Mouse (Mus musculus): ENCODE measurements at regions not wholly inside any gene's neighbourhood (a gene's known extent, or its start where the extent isn't known, plus 50 kb on each side); places are given as distances from the start of the nearest gene placed in this dataset.
"Not testable (repeated sequence)": the region's sequence is repeated elsewhere in the genome, so short reads cannot be mapped to it uniquely, and the experiment has no call there.

DNA sequence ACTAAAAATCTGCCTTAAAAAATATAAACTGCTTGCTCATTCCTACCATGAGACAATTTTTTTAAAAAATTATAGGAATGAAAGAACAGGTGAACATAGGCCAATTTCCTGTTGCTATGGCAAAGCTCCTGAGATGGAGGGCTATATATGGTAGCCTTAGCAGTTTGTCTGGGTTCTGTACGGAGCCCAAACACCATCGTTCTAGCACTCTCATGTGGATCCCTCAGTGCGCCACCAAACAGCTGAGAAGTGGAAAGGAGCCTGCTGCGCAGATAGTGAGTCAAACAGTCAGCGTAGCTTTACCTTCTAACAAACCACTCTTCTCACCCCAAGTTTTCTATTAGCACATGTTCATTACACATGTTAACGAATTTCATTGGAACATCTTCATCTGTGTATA, 168.9 kb upstream of the Plcz1 start:
- peaks cover 12% of the 10 kb centered on the region for H3K9me3 ChIP-seq (ENCODE audit: low read length)
- H3K27me3 ChIP-seq (ENCODE audit: insufficient read depth, low read length), result no peaks in the 10 kb centered on the region
- TF ChIP-seq POU5F1 (IDR thresholded peaks at IDR 0.05; ENCODE audit: borderline replicate concordance, low read length), result no peak
- no peak for TF ChIP-seq CTCF (conservative IDR thresholded peaks at IDR 0.05; ENCODE audit: low read length)
- TF ChIP-seq NANOG (IDR thresholded peaks at IDR 0.05; ENCODE audit: borderline replicate concordance, low read length), result no peak
- no peaks in the 10 kb centered on the region for H3K36me3 ChIP-seq (ENCODE audit: insufficient read depth, low read length)
- no peak overlapping the region for H3K4me3 ChIP-seq (replicated peaks; ENCODE audit: low read length)
- H3K4me1 ChIP-seq (replicated peaks; ENCODE audit: low read depth, low read length), result peaks cover 16% of the 10 kb centered on the region

GRCm38 (mm10) chr6:140209083-140209482, 167.8 kb upstream of the Plcz1 start:
- peaks cover 16% of the 10 kb centered on the region for H3K4me1 ChIP-seq (replicated peaks; ENCODE audit: low read depth, low read length)
- H3K36me3 ChIP-seq (ENCODE audit: insufficient read depth, low read length), result no peaks in the 10 kb centered on the region
- H3K9me3 ChIP-seq (ENCODE audit: low read length), result peaks cover 12% of the 10 kb centered on the region
- H3K27me3 ChIP-seq (ENCODE audit: insufficient read depth, low read length), result no peaks in the 10 kb centered on the region
- TF ChIP-seq POU5F1 (IDR thresholded peaks at IDR 0.05; ENCODE audit: borderline replicate concordance, low read length) (no peak), CTCF (conservative IDR thresholded peaks at IDR 0.05; ENCODE audit: low read length) (no peak), NANOG (IDR thresholded peaks at IDR 0.05; ENCODE audit: borderline replicate concordance, low read length) (no peak)
- H3K4me3 ChIP-seq (replicated peaks; ENCODE audit: low read length), result no peak overlapping the region

GRCm38 (mm10) chr6:140208375-140208774, 167.1 kb upstream of the Plcz1 start:
- TF ChIP-seq NANOG (IDR thresholded peaks at IDR 0.05; ENCODE audit: borderline replicate concordance, low read length), result no peak
- TF ChIP-seq CTCF (conservative IDR thresholded peaks at IDR 0.05; ENCODE audit: low read length), result no peak
- TF ChIP-seq POU5F1 (IDR thresholded peaks at IDR 0.05; ENCODE audit: borderline replicate concordance, low read length), result no peak
- Histone ChIP-seq H3K36me3 (ENCODE audit: insufficient read depth, low read length) (no peaks in the 10 kb centered on the region), H3K9me3 (ENCODE audit: low read length) (peaks cover 12% of the 10 kb centered on the region), H3K4me1 (replicated peaks; ENCODE audit: low read depth, low read length) (peaks cover 16% of the 10 kb centered on the region), H3K4me3 (replicated peaks; ENCODE audit: low read length) (no peak overlapping the region), H3K27me3 (ENCODE audit: insufficient read depth, low read length) (no peaks in the 10 kb centered on the region)

DNA sequence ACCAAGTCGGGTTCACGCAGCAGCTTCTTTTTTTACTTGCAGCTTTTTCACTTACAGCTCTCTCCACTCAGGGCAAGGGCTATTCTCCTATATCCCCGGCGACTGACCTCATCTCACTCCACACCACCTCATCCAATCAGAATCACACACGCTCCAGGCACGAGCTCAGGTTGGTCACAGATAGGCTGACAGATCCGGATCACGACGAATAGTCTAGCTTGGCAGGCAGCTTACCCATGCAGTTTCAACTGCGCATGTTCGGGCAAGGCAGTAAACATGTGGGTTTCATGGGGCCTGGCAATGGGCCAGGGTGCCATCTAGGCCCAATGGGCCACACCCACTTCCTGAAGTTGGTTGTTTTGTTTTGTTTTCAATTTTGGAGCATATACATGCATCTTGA, 165.4 kb upstream of the Plcz1 start:
- not testable (repeated sequence) for H3K9me3 ChIP-seq (ENCODE audit: low read length); H3K36me3 ChIP-seq (ENCODE audit: insufficient read depth, low read length); H3K4me3 ChIP-seq (replicated peaks; ENCODE audit: low read length); H3K27me3 ChIP-seq (ENCODE audit: insufficient read depth, low read length)
- H3K4me1 ChIP-seq (replicated peaks; ENCODE audit: low read depth, low read length), result peaks cover 16% of the 10 kb centered on the region

- TF ChIP-seq POU5F1 (IDR thresholded peaks at IDR 0.05; ENCODE audit: borderline replicate concordance, low read length), result no peak
- TF ChIP-seq NANOG (IDR thresholded peaks at IDR 0.05; ENCODE audit: borderline replicate concordance, low read length), result no peak
- TF ChIP-seq CTCF (conservative IDR thresholded peaks at IDR 0.05; ENCODE audit: low read length), result no peak
Measured at GRCm38 (mm10) chr6:140201356-140201755, 160.1 kb upstream of the Plcz1 start.

GRCm38 (mm10) chr6:140200322-140200721, 159.1 kb upstream of the Plcz1 start:
- TF ChIP-seq NANOG (IDR thresholded peaks at IDR 0.05; ENCODE audit: borderline replicate concordance, low read length) (no peak), CTCF (conservative IDR thresholded peaks at IDR 0.05; ENCODE audit: low read length) (no peak), POU5F1 (IDR thresholded peaks at IDR 0.05; ENCODE audit: borderline replicate concordance, low read length) (no peak)
- Histone ChIP-seq H3K4me1 (replicated peaks; ENCODE audit: low read depth, low read length) (peaks cover 43% of the 10 kb centered on the region), H3K9me3 (ENCODE audit: low read length) (no peaks in the 10 kb centered on the region), H3K27me3 (ENCODE audit: insufficient read depth, low read length) (no peaks in the 10 kb centered on the region), H3K36me3 (ENCODE audit: insufficient read depth, low read length) (no peaks in the 10 kb centered on the region), H3K4me3 (replicated peaks; ENCODE audit: low read length) (no peak overlapping the region)

More at GRCm38 (mm10) chr6:140201356-140201755, 160.1 kb upstream of the Plcz1 start:
- no peaks in the 10 kb centered on the region for H3K9me3 ChIP-seq (ENCODE audit: low read length)
- H3K4me3 ChIP-seq (replicated peaks; ENCODE audit: low read length), result no peak overlapping the region
- no peaks in the 10 kb centered on the region for H3K27me3 ChIP-seq (ENCODE audit: insufficient read depth, low read length)
- peaks cover 33% of the 10 kb centered on the region for H3K4me1 ChIP-seq (replicated peaks; ENCODE audit: low read depth, low read length)
- H3K36me3 ChIP-seq (ENCODE audit: insufficient read depth, low read length), result no peaks in the 10 kb centered on the region

- Histone ChIP-seq H3K4me3 (replicated peaks; ENCODE audit: low read length) (no peak overlapping the region), H3K36me3 (ENCODE audit: insufficient read depth, low read length) (no peaks in the 10 kb centered on the region), H3K27me3 (ENCODE audit: insufficient read depth, low read length) (no peaks in the 10 kb centered on the region), H3K9me3 (ENCODE audit: low read length) (no peaks in the 10 kb centered on the region), H3K4me1 (replicated peaks; ENCODE audit: low read depth, low read length) (peaks cover 64% of the 10 kb centered on the region)
- peak; percentile 79; the same call in 1 of the 2 replicates for TF ChIP-seq NANOG (IDR thresholded peaks at IDR 0.05; ENCODE audit: borderline replicate concordance, low read length)
- TF ChIP-seq POU5F1 (IDR thresholded peaks at IDR 0.05; ENCODE audit: borderline replicate concordance, low read length), result no peak
Measured at GRCm38 (mm10) chr6:140198036-140198435, 156.8 kb upstream of the Plcz1 start.

GRCm38 (mm10) chr6:140197113-140197675, 155.9 kb upstream of the Plcz1 start:
- TF ChIP-seq CTCF (conservative IDR thresholded peaks at IDR 0.05; ENCODE audit: low read length) (no peak), NANOG (IDR thresholded peaks at IDR 0.05; ENCODE audit: borderline replicate concordance, low read length) (peak; percentile 78; the same call in 1 of the 2 replicates), POU5F1 (IDR thresholded peaks at IDR 0.05; ENCODE audit: borderline replicate concordance, low read length) (no peak)

GRCm38 (mm10) chr6:140194276-140194675, 153.0 kb upstream of the Plcz1 start:
- no peaks in the 10 kb centered on the region for H3K9me3 ChIP-seq (ENCODE audit: low read length)
- H3K36me3 ChIP-seq (ENCODE audit: insufficient read depth, low read length), result no peaks in the 10 kb centered on the region
- TF ChIP-seq CTCF (conservative IDR thresholded peaks at IDR 0.05; ENCODE audit: low read length) (no peak), NANOG (IDR thresholded peaks at IDR 0.05; ENCODE audit: borderline replicate concordance, low read length) (no peak), POU5F1 (IDR thresholded peaks at IDR 0.05; ENCODE audit: borderline replicate concordance, low read length) (no peak)
- H3K4me3 ChIP-seq (replicated peaks; ENCODE audit: low read length), result no peak overlapping the region
- peaks cover 89% of the 10 kb centered on the region for H3K4me1 ChIP-seq (replicated peaks; ENCODE audit: low read depth, low read length)
- no peaks in the 10 kb centered on the region for H3K27me3 ChIP-seq (ENCODE audit: insufficient read depth, low read length)

More at GRCm38 (mm10) chr6:140197113-140197675, 155.9 kb upstream of the Plcz1 start:
- H3K27me3 ChIP-seq (ENCODE audit: insufficient read depth, low read length), result no peaks in the 10 kb centered on the region
- H3K4me1 ChIP-seq (replicated peaks; ENCODE audit: low read depth, low read length), result peaks cover 71% of the 10 kb centered on the region
- no peaks in the 10 kb centered on the region for H3K9me3 ChIP-seq (ENCODE audit: low read length)
- H3K36me3 ChIP-seq (ENCODE audit: insufficient read depth, low read length), result no peaks in the 10 kb centered on the region
- H3K4me3 ChIP-seq (replicated peaks; ENCODE audit: low read length), result no peak overlapping the region
